Mouse (Mus musculus) forebrain, embryonic 10.5 days (tissue): ENCODE results near the gene Ezr. TPM values are rescaled to one million over a fixed set of nuclear protein-coding genes. Genes with fewer than 3 reads are reported as not detected.
A peak's percentile ranks its signal among the peaks of the same experiment; 100 is the strongest.

Experiments
- DNase-seq: peaks from one replicate; pipeline ENCODE4 v3.0.0-alpha.2; 2017; ENCODE audit warnings: low spot score; ENCODE audit errors: extremely low spot score
- H3K27ac ChIP-seq: fragments of 300-500 bp; sonication (generic); 2 replicates; pipeline ENCODE4 v1.5.1; 2016; ENCODE audit warnings: mild to moderate bottlenecking
- H3K27me3 ChIP-seq: fragments of 300-500 bp; sonication (generic); 2 replicates; pipeline ENCODE4 v1.6.1; 2016; ENCODE audit warnings: mild to moderate bottlenecking; ENCODE audit not compliant: poor library complexity, severe bottlenecking
- H3K36me3 ChIP-seq: fragments of 300-500 bp; sonication (generic); replicated peaks from 2 replicates; pipeline ENCODE4 v1.6.1; 2016; ENCODE audit warnings: mild to moderate bottlenecking, moderate library complexity
- H3K4me1 ChIP-seq: fragments of 300-500 bp; sonication (generic); 2 replicates; pipeline ENCODE4 v1.6.1; 2016
- H3K4me3 ChIP-seq: fragments of 300-500 bp; sonication (generic); 2 replicates; pipeline ENCODE4 v1.5.1; 2016; ENCODE audit warnings: mild to moderate bottlenecking, moderate library complexity
- H3K9me3 ChIP-seq: fragments of 300-500 bp; sonication (generic); 2 replicates; pipeline ENCODE4 v1.6.1; 2016; ENCODE audit warnings: mild to moderate bottlenecking, moderate library complexity
- WGBS: fragments of 180-500 bp; shearing (Covaris S2); methylation state at CpG from one replicate; pipeline ENCODE4 v1.1.7; 2016; 5-methylcytosine and 5-hydroxymethylcytosine counted together
- polyA plus RNA-seq: library from polyadenylated mRNA; unstranded; fragments of >200 nt; fragmentation: Nextera tagmentation; extraction: Ambion mirVana; gene quantifications from 2 replicates; pipeline ENCODE4 v1.2.1, GENCODE M21; 2016

Gene Ezr
- polyA plus RNA-seq: 103 and 116 TPM in 2 replicates

DNA sequence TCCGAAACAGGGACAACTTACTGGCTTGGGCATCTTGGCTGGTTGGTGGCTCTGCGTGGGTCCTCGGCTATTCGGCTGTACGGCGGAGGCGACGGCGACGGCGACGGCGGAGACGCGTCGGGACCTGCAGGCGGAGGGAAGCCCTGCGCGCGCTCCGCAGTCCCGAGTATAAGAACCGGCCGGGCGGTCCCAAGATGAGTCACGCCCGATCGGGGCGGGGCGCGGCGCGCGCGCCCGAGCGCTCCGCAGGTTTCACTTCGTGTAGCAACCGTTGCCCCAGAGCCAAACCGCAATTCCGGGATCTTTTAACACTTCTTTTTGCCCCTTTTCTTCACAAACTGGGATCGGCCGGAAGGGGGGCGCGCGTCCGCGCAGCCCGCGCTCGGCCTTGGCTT lies at the start of gene Ezr:
Gene Ezr (minus strand): TSS at position 174 of the 395 bp plus-strand sequence.
- peak; percentile 81 for DNase-seq

DNA sequence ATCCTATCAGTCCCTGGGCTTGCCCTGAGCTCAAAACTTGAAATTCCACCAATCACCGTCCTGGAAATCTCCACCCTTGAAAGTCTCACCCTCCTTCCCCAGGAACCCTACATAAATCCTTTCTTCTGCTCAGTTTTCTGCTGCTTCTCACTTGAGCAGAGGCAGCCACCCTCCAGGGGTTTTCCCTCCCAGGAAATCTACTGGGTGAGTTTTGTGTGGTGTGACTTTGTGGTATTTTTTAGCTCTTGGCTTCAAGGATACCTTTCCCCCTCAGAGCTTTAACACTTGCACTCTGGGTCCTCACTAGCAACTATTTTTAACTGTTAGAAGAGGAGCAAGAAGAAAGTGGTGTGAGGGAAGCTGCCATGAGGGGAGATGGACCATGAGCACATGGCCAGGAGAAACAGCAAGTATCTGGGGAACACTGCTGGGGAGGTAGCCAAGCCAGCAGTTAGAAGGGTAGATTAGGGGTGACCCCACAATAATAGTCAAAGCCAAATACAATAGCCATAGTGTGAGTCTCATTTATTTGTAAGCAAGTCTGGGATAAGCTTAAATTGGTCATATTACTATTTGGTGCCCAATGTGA lies 47.5 kb upstream of the Ezr start:
- H3K27ac ChIP-seq: no peak overlapping the region
- no peak overlapping the region for H3K4me3 ChIP-seq
- no peak for DNase-seq
- H3K9me3 ChIP-seq: no peaks in the 10 kb centered on the region
- 78% methylated on average over 1 of the region's 1 CpGs for WGBS
- no peaks in the 10 kb centered on the region for H3K27me3 ChIP-seq
- no peaks in the 10 kb centered on the region for H3K36me3 ChIP-seq
- H3K4me1 ChIP-seq: peaks cover 17% of the 10 kb centered on the region

More for the DNA sequence above, at the start of gene Ezr:
- under 1% methylated on average over 52 of the region's 52 CpGs for WGBS
- peak within 1 kb of the TSS; percentile 90 for H3K4me3 ChIP-seq
- no peaks in the 10 kb centered on the region for H3K9me3 ChIP-seq
- H3K27me3 ChIP-seq: peaks cover 44% of the 10 kb centered on the region
- peak within 1 kb of the TSS; percentile 97 for H3K27ac ChIP-seq
- H3K36me3 ChIP-seq: no peaks in the 10 kb centered on the region
- peaks cover 54% of the 10 kb centered on the region for H3K4me1 ChIP-seq

DNA sequence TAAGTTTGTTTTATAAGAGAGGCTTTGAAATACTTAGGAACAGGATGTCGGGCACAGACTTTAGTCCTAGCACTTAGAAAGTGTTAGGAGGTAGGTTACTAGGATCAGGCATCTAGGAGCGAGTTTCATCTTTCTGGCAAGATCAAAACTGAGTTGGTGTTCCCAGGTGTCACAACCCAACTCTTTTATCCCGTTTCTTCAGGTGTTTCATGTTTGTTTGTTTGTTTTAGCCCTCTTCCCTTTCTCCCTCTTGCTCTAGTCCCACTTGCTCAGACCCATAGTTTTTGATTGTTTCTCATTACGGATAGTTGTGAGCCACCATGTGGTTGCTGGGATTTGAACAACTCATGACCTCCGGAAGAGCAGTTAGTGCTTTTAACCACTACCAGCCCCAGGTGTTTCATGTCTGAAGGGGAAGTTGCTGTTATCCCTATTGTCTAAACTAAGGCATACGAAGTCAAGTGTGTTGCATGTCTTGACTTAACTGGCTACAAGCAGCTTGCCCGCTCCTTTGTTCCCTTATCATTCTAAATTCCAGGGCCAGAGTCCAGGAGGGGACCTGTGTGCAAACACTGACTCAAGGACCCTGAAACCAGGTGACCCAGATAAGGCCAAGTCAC lies 46.1 kb upstream of the Ezr start:
- H3K4me3 ChIP-seq: peak overlapping the region; percentile 61
- H3K9me3 ChIP-seq: no peaks in the 10 kb centered on the region
- H3K36me3 ChIP-seq: no peaks in the 10 kb centered on the region
- peaks cover 17% of the 10 kb centered on the region for H3K4me1 ChIP-seq
- H3K27me3 ChIP-seq: no peaks in the 10 kb centered on the region
- DNase-seq: no peak
- H3K27ac ChIP-seq: peak overlapping the region; percentile 94
- WGBS: 80% methylated on average over 7 of the region's 7 CpGs

DNA sequence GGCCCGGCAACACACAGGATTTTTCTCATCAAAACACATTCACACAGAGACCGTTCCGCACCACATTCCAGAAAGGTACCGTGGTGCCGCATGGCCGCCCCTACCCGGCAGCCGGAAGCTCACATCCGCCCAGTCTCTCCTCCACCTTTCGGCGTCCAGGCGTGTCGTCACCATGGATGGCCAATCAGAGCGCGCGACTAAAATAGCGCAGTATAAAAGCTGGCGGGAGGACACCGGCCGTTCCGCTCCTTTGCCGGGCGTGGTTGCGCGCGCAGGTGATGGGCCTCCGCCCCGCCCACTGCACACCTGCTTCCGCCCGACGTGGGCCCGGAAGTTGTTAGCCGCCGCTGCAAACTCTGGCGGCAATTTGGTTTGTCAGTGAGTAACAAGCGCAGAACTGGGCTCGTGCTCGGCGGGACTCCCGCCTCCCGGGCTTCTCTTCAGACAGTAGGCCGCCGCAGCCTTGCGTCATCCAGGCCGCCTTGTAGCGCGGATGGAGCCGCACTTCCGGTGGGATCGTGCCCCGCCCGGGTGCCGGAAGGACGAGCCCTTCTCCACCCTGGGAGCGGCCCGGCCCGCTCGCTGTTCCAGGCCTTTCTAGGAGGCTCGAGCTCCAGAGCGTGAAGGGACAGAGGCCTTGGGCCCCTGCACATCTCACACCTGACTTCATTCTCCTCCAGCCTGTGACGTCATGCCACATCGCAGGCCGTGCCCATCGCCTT lies 45.3 kb upstream of the Ezr start:
- Histone ChIP-seq H3K4me1 (peaks cover 17% of the 10 kb centered on the region), H3K27me3 (no peaks in the 10 kb centered on the region), H3K27ac (peak overlapping the region; percentile 94), H3K4me3 (peak overlapping the region; percentile 61), H3K9me3 (no peaks in the 10 kb centered on the region), H3K36me3 (no peaks in the 10 kb centered on the region)
- peak; percentile 97 for DNase-seq
- 1% methylated on average over 64 of the region's 64 CpGs for WGBS

DNA sequence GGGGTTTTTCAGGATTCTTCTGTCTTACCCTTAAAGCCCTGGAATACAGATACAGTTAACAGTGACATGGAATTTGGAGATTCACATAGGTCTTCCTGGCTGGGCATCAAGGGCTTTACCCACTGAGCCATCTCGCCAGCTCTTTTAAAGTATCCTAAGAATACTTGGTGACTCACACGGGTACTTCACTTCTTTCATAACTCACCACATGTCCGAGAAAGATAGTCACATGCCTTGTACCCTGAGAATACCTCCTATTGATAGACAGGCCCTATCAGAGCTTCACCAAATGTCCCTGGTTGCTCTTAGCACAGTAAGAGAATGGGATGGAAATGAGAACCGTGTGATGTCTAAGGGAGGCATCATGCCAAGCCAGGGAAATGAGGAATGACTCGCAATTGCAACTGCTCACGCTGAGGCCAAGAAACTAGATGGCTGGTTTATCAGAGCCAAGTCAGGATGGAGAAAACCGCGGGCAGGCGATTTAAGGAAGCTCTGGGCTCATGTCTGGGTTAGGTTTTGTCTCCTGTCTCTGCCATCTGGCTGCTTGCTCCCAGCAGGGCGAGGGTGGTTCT lies 44.7 kb upstream of the Ezr start:
- DNase-seq: no peak
- WGBS: 46% methylated on average over 10 of the region's 10 CpGs
- H3K27ac ChIP-seq: peak overlapping the region; percentile 94
- H3K4me1 ChIP-seq: peaks cover 17% of the 10 kb centered on the region
- peak overlapping the region; percentile 61 for H3K4me3 ChIP-seq
- no peaks in the 10 kb centered on the region for H3K9me3 ChIP-seq
- H3K36me3 ChIP-seq: no peaks in the 10 kb centered on the region
- H3K27me3 ChIP-seq: no peaks in the 10 kb centered on the region

DNA sequence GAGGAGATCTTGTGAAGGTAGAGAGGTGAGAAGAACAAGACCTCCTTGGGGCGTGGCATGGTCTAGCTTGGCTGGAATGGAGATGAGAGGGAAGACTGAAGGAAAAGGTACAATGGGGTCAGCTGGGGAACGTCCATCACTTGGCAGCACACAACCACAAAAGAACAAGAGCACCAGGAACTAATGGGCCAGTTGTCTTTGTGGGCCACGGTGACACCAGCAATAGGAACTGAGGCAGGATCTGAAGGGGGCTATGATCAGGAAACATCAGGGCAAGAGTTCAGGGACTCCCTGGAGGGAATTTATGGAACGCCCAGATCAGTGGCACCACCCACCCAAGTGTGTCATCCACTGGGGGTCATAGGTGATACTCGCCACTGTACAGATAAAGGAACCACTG lies 34.2 kb upstream of the Ezr start:
- H3K4me1 ChIP-seq: peaks cover 20% of the 10 kb centered on the region
- no peak overlapping the region for H3K27ac ChIP-seq
- no peak for DNase-seq
- H3K4me3 ChIP-seq: no peak overlapping the region
- H3K36me3 ChIP-seq: no peaks in the 10 kb centered on the region
- WGBS: 85% methylated on average over 5 of the region's 5 CpGs
- no peaks in the 10 kb centered on the region for H3K27me3 ChIP-seq
- no peaks in the 10 kb centered on the region for H3K9me3 ChIP-seq

DNA sequence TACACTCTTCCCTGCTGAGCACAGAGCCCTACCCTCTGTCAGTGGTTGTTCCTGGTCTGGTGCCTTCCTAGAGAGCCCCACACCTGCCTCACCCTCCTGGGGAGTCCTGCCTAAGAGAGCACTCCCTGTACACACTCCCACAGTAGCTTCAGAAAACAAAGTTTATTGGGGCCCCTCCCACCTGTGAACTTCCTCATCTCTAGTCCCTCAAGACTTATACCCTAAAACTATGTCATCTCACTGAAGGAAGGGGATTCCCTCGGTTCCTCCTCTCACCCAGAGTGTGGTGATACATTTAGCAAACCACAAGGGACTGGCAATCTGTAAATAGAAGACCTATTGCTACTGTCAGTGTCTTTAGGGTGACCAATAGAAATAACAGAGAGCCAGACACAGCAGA lies 33.6 kb upstream of the Ezr start:
- Histone ChIP-seq H3K27me3 (no peaks in the 10 kb centered on the region), H3K9me3 (no peaks in the 10 kb centered on the region), H3K27ac (no peak overlapping the region), H3K4me1 (peaks cover 20% of the 10 kb centered on the region), H3K36me3 (no peaks in the 10 kb centered on the region), H3K4me3 (no peak overlapping the region)
- 84% methylated on average over 1 of the region's 1 CpGs for WGBS
- no peak for DNase-seq

DNA sequence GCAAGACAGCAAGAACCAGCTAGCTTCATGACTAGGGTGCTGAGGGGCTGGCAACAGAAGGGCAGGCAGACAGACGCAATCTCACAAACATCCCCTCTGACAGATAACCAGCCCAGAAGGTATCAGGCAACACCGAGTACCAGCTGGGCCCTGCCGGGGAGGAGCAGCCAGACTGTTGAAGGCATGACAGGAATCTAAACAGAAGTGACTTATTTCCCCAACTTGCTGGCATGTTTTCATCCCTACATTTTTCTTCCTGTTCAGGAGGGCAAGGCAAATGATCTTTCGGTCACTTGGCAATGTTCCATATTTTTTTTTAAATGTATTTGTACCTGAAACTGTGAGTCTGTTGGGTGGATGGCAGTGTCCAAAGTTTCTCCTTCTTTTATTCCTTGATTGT lies 32.1 kb upstream of the Ezr start:
- 69% methylated on average over 4 of the region's 4 CpGs for WGBS
- H3K4me3 ChIP-seq: no peak overlapping the region
- H3K4me1 ChIP-seq: peaks cover 20% of the 10 kb centered on the region
- H3K36me3 ChIP-seq: no peaks in the 10 kb centered on the region
- 0 out of 2 replicates have a peak overlapping the region, but pooled peaks have one; percentile 26 for H3K27ac ChIP-seq
- DNase-seq: no peak
- no peaks in the 10 kb centered on the region for H3K9me3 ChIP-seq
- no peaks in the 10 kb centered on the region for H3K27me3 ChIP-seq

DNA sequence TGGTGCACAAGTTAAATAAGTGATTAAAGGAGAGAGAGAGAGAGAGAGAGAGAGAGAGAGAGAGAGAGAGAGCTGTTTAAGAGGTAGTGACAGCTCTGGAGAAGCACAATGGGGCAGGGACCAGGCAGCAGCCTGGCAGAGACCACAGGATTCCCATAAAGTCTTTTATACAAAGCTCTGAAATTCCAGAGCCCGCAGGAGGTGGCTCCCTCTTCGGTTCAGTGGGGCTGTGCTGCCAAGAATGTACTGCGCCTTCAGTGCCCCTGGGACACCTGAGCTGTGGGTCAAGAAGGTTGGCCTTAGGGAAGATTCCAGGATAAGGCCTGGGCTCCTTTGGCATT lies 30.2 kb upstream of the Ezr start:
- Histone ChIP-seq H3K4me1 (peaks cover 37% of the 10 kb centered on the region), H3K4me3 (no peak overlapping the region), H3K27me3 (no peaks in the 10 kb centered on the region), H3K36me3 (no peaks in the 10 kb centered on the region), H3K27ac (peak overlapping the region; percentile 70; the same call in 1 of the 2 replicates), H3K9me3 (no peaks in the 10 kb centered on the region)
- 9% methylated on average over 3 of the region's 3 CpGs for WGBS
- DNase-seq: no peak

DNA sequence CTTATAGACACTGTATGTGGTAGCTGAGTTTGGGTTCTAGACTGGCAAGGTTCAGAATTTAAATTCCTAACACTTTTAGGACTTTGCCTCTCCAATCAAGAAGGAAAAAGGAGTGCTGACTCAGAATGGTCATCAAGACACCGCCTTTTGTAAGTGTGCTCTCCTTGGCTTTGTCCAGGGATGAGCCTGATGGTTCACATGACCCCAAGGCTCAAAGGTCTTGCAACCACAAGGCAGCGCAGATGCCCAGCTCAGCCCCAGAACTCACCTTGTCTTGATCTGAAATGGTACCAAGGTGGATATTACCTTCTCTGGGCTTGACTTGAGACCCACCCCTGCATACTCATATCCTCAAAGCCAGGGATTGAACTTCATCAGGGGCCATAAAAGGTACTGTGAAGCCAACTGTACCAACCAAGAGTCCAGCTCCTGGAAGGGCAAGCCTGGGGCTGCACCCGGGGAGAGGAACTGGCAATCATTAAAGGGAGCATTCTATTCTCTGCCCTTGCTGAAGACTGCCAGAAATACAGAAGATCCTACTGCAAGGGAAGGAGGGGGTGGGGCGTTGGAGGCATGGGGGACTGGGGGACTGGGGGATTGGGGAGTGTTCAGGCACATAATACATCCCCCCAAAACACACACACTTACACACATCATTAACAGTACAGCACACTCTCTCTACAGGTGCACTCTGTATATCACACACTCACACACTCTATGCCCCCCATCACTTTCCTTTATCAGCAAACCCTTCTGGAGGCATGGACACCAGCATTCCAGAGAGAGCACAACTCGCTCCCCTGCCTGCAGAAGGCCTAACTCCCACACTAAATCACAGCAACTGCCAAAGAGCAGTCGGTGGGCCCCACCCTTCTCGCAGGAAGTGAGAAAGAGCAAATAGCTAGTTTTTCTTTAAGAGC lies 29.6 kb upstream of the Ezr start:
- Histone ChIP-seq H3K4me3 (no peak overlapping the region), H3K4me1 (peaks cover 37% of the 10 kb centered on the region), H3K27ac (peak overlapping the region; percentile 70), H3K36me3 (no peaks in the 10 kb centered on the region), H3K9me3 (no peaks in the 10 kb centered on the region), H3K27me3 (no peaks in the 10 kb centered on the region)
- DNase-seq: no peak
- WGBS: 45% methylated on average over 7 of the region's 7 CpGs

DNA sequence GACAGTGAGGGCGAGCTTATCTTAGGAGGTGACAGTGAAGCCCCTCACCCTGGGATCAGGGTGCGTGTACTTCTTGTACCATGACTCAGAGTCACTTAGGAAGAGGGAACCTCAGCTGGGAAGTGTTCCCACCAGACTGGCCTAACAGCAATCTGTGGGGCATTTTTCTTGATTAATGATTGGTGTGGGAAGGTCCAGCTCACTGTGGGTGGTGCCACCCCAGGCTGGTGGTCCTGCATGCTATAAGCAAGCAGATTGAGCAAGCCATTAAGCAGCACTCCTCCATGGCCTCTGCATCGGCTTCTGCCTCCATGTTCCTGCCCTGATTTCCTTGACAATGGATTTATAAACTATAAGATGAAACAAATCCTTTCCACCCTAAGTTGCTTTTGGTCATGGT lies 26.7 kb upstream of the Ezr start:
- Histone ChIP-seq H3K27ac (peak overlapping the region; percentile 66; the same call in 1 of the 2 replicates), H3K4me1 (peaks cover 33% of the 10 kb centered on the region), H3K9me3 (no peaks in the 10 kb centered on the region), H3K27me3 (no peaks in the 10 kb centered on the region), H3K4me3 (no peak overlapping the region), H3K36me3 (no peaks in the 10 kb centered on the region)
- DNase-seq: no peak
- 89% methylated on average over 3 of the region's 3 CpGs for WGBS

DNA sequence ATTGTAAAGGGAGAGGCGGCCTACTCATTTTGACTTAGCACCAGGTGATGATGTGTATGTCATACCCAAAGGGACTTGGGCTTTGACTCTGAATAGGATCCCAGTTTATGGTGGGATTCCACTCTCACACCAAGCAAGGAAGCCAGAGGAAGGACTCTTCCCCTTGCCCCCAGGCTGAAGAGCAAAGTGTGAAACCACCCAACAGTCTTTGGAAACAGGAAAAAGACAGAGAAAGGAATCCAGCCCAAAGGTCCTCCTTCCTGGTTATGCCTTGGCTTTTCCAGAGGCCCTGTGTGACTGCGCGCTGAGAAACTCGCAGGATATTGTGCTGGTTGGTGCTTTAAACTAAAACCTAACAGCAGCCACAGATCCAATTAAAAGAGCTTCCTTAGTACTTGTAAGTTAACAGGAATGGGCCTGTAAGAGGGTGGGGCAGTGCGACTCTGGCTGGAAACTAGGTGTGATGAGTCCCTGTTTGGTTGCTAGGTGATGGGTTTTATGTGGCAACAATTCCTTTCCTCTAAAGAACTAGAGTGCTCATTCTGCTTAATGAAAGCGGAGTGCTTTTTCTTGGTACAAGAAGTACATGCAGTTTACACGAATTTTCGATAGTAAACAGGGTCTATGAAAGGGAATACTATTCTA lies 26.1 kb upstream of the Ezr start:
- DNase-seq: no peak
- Histone ChIP-seq H3K27ac (peak overlapping the region; percentile 66), H3K9me3 (no peaks in the 10 kb centered on the region), H3K4me3 (no peak overlapping the region), H3K36me3 (no peaks in the 10 kb centered on the region), H3K4me1 (peaks cover 33% of the 10 kb centered on the region), H3K27me3 (no peaks in the 10 kb centered on the region)
- 72% methylated on average over 8 of the region's 8 CpGs for WGBS
